Mouse (Mus musculus) kidney, adult 2 months (tissue): ENCODE measurements around the gene Itgb6. TPM values are rescaled to one million over a fixed set of nuclear protein-coding genes. Genes with fewer than 3 reads are reported as not detected.

Experiments
- DNase-seq: peaks from one replicate; pipeline ENCODE4 v3.0.0; 2021
- H3K27ac ChIP-seq: fragments of 200-500 bp; 2 replicates; pipeline ENCODE4 v1.5.1; 2012; ENCODE audit warnings: low read depth, low read length, control low read depth, inconsistent platforms; ENCODE audit not compliant: insufficient read depth
- H3K27me3 ChIP-seq: fragments of 200-500 bp; replicated peaks from 2 replicates; pipeline ENCODE4 v1.6.1; 2012; ENCODE audit warnings: mild to moderate bottlenecking, moderate library complexity, low read length, inconsistent platforms; ENCODE audit not compliant: control insufficient read depth, insufficient read depth
- H3K36me3 ChIP-seq: fragments of 200-500 bp; 2 replicates; pipeline ENCODE4 v1.6.1; 2012; ENCODE audit warnings: mild to moderate bottlenecking, moderate library complexity, low read length, inconsistent platforms; ENCODE audit not compliant: control insufficient read depth, insufficient read depth
- H3K4me1 ChIP-seq: fragments of 200-500 bp; 2 replicates; pipeline ENCODE4 v1.6.1; 2011; ENCODE audit warnings: low read length; ENCODE audit not compliant: control insufficient read depth, insufficient read depth
- H3K4me3 ChIP-seq: fragments of 200-500 bp; 2 replicates; pipeline ENCODE4 v1.5.1; 2011; ENCODE audit warnings: mild to moderate bottlenecking, low read depth, low read length, control low read depth; ENCODE audit not compliant: insufficient read depth
- CTCF ChIP-seq: fragments of 200-500 bp; conservative IDR thresholded peaks from 2 replicates; pipeline ENCODE4 v1.5.1; 2011; ENCODE audit warnings: low read depth, mild to moderate bottlenecking, control low read depth, low read length, moderate library complexity, mixed read lengths; ENCODE audit not compliant: insufficient read depth, insufficient read length
- POLR2A ChIP-seq: fragments of 200-500 bp; IDR thresholded peaks from one replicate; pipeline ENCODE4 v1.6.1; 2011; ENCODE audit warnings: low read depth, low read length, control low read depth
- WGBS: fragments of 180-500 bp; shearing (Covaris S2); methylation state at CpG from one replicate; pipeline ENCODE4 v1.1.7; 2018; 5-methylcytosine and 5-hydroxymethylcytosine counted together
- polyA plus RNA-seq: library from polyadenylated mRNA; depleted of rRNA; stranded (reverse); fragments of >200 nt; gene quantifications from 2 replicates; pipeline ENCODE4 v1.2.3, GENCODE M21; 2012

The Itgb6 gene
- polyA plus RNA-seq, 1 experiment = 55.8 TPM

GRCm38 (mm10) chr2:60684168-60684567 is 38.3 kb downstream of the Itgb6 start:
- Histone ChIP-seq H3K27ac (no peak overlapping the region), H3K4me1 (peaks cover 11% of the 10 kb centered on the region; the same call in 1 of the 2 replicates), H3K36me3 (0 out of 2 replicates have a peak, but pooled peaks cover 2% of the 10 kb centered on the region), H3K27me3 (no peaks in the 10 kb centered on the region), H3K4me3 (no peak overlapping the region)
- 70% methylated on average over 3 of the region's 3 CpGs for whole genome bisulfite sequencing
- no peak for DNase-seq
- TF ChIP-seq POLR2A = no peak
- no peak for TF ChIP-seq CTCF

GRCm38 (mm10) chr2:60682554-60682953 is 39.9 kb downstream of the Itgb6 start:
- Histone ChIP-seq H3K4me1 (peaks cover 1% of the 10 kb centered on the region; the same call in 1 of the 2 replicates), H3K27me3 (no peaks in the 10 kb centered on the region)
- whole genome bisulfite sequencing = 80% methylated on average over 2 of the region's 2 CpGs

GRCm38 (mm10) chr2:60674413-60674812 is 48.0 kb downstream of the Itgb6 start:
- no peaks in the 10 kb centered on the region; the same call in 1 of the 2 replicates for H3K36me3 ChIP-seq
- WGBS = 51% methylated on average over 7 of the region's 7 CpGs
- TF ChIP-seq POLR2A (no peak), CTCF (no peak)
- peak overlapping the region; percentile 27; the same call in 1 of the 2 replicates for H3K27ac ChIP-seq
- no peak for DNase-seq
- no peaks in the 10 kb centered on the region for H3K4me1 ChIP-seq
- H3K4me3 ChIP-seq = no peak overlapping the region
- no peaks in the 10 kb centered on the region for H3K27me3 ChIP-seq

More at GRCm38 (mm10) chr2:60682554-60682953, 39.9 kb downstream of the Itgb6 start:
- 0 out of 2 replicates have a peak, but pooled peaks cover 2% of the 10 kb centered on the region for H3K36me3 ChIP-seq
- TF ChIP-seq POLR2A (no peak), CTCF (no peak)
- H3K27ac ChIP-seq = no peak overlapping the region
- DNase-seq = no peak
- H3K4me3 ChIP-seq = no peak overlapping the region

GRCm38 (mm10) chr2:60672973-60673954 is 49.2 kb downstream of the Itgb6 start:
- H3K36me3 ChIP-seq = peaks cover 4% of the 10 kb centered on the region
- H3K27me3 ChIP-seq = no peaks in the 10 kb centered on the region
- H3K27ac ChIP-seq = peak overlapping the region; percentile 24
- H3K4me1 ChIP-seq = no peaks in the 10 kb centered on the region
- 47% methylated on average over 17 of the region's 17 CpGs for WGBS
- peak overlapping the region; percentile 21 for H3K4me3 ChIP-seq
- DNase-seq = peak; percentile 40
- TF ChIP-seq POLR2A = no peak

GRCm38 (mm10) chr2:60671215-60671614 is 51.2 kb downstream of the Itgb6 start:
- DNase-seq = no peak
- 92% methylated on average over 1 of the region's 1 CpGs for WGBS
- H3K4me3 ChIP-seq = no peak overlapping the region
- no peaks in the 10 kb centered on the region for H3K27me3 ChIP-seq
- no peak overlapping the region; the same call in 1 of the 2 replicates for H3K27ac ChIP-seq
- TF ChIP-seq POLR2A = no peak
- TF ChIP-seq CTCF = no peak
- H3K4me1 ChIP-seq = no peaks in the 10 kb centered on the region
- peaks cover 5% of the 10 kb centered on the region for H3K36me3 ChIP-seq

- Histone ChIP-seq H3K36me3 (peaks cover 3% of the 10 kb centered on the region; the same call in 1 of the 2 replicates), H3K4me1 (no peaks in the 10 kb centered on the region; the same call in 1 of the 2 replicates), H3K27ac (no peak overlapping the region), H3K27me3 (no peaks in the 10 kb centered on the region), H3K4me3 (no peak overlapping the region)
- TF ChIP-seq POLR2A (no peak), CTCF (no peak)
- 70% methylated on average over 1 of the region's 1 CpGs for WGBS
- DNase-seq = no peak
These were observed 59.4 kb downstream of the Itgb6 start for GRCm38 (mm10) chr2:60663071-60663470.

- no peak for DNase-seq
- H3K4me3 ChIP-seq = no peak overlapping the region
- peaks cover 1% of the 10 kb centered on the region; the same call in 1 of the 2 replicates for H3K36me3 ChIP-seq
- H3K4me1 ChIP-seq = no peaks in the 10 kb centered on the region; the same call in 1 of the 2 replicates
- no peaks in the 10 kb centered on the region for H3K27me3 ChIP-seq
- 84% methylated on average over 4 of the region's 4 CpGs for WGBS
- TF ChIP-seq POLR2A (no peak), CTCF (no peak)
- no peak overlapping the region for H3K27ac ChIP-seq
These were observed 62.5 kb downstream of the Itgb6 start for GRCm38 (mm10) chr2:60659993-60660392.
